ENCODE assay signal across 19 mouse cellular contexts in genomic region chr11:106154091-106154490, GRCm38 (mm10). TPM values are rescaled to one million over a fixed set of nuclear protein-coding genes. Genes with fewer than 3 reads are reported as not detected.
DNase-seq lines count a peak whose midpoint lies in the region; ATAC-seq and TF ChIP-seq lines count a peak whose summit lies in the region.
"Had no signal": no experiment of that assay in that cellular context is flagged by ENCODE, and none has a peak within 500 bp of the region (broad histone marks: within the 10 kb centered on the region; RNA-seq: fewer than 3 reads in every experiment).

No protein-coding gene starts in this region.

- dilution Hi-C loops in CH12.LX (cut with MboI; ENCODE audit: extremely low pct_ligation_motif_present, extremely low pct_unique_long_range_greater_than_20kb, low sequenced_read_pairs): no loop called here

- H3K9ac ChIP-seq in forebrain, postnatal 0 days: no peak overlapping the region
- H3K9ac ChIP-seq in forebrain, embryonic 13.5 days: no peak overlapping the region
- H3K9ac ChIP-seq in liver, embryonic 15.5 days: no peak overlapping the region
- H3K9ac ChIP-seq in CH12.LX (ENCODE audit: insufficient read depth, low read depth): no peak overlapping the region
- H3K9ac ChIP-seq in embryonic facial prominence, embryonic 13.5 days: no peak overlapping the region
- no peak overlapping the region for H3K9ac ChIP-seq in kidney, embryonic 14.5 days (ENCODE audit: low read depth, low read length)
- H3K9ac ChIP-seq: kidney, embryonic 15.5 days; stomach, embryonic 15.5 days had no signal

- 72% methylated on average over 5 of the region's 5 CpGs for WGBS in forebrain, postnatal 0 days
- 80% methylated on average over 5 of the region's 5 CpGs for WGBS in forebrain, embryonic 13.5 days
- WGBS in liver, embryonic 15.5 days (ENCODE audit: insufficient replicate concordance): 56% methylated on average over 5 of the region's 5 CpGs
- WGBS in embryonic facial prominence, embryonic 13.5 days: 86% methylated on average over 5 of the region's 5 CpGs
- 84% methylated on average over 5 of the region's 5 CpGs for WGBS in kidney, embryonic 14.5 days

- in situ Hi-C loops in CH12.LX (cut with MboI; ENCODE audit: low pct_ligation_motif_present, low pct_unique_long_range_greater_than_20kb, low sequenced_read_pairs): no loop called here

- no peak overlapping the region for H3K27ac ChIP-seq in forebrain, postnatal 0 days (ENCODE audit: low read depth, low read length)
- H3K27ac ChIP-seq in forebrain, embryonic 13.5 days: no peak overlapping the region
- 0 out of 2 replicates have a peak overlapping the region, but pooled peaks have one; percentile 26 for H3K27ac ChIP-seq in liver, embryonic 15.5 days (replicated peaks)
- peak overlapping the region; percentile 29; the same call in 1 of the 2 replicates for H3K27ac ChIP-seq in CH12.LX (ENCODE audit: insufficient read depth, low read depth)
- H3K27ac ChIP-seq in embryonic facial prominence, embryonic 13.5 days: 0 out of 2 replicates have a peak overlapping the region, but pooled peaks have one; percentile 4
- H3K27ac ChIP-seq in kidney, embryonic 14.5 days (ENCODE audit: low read depth, low read length): no peak overlapping the region
- H3K27ac ChIP-seq: heart, embryonic 10.5 days; kidney, embryonic 15.5 days; stomach, embryonic 15.5 days had no signal

- H3K27me3 ChIP-seq in forebrain, postnatal 0 days (ENCODE audit: insufficient read depth, low read length): no peaks in the 10 kb centered on the region
- H3K27me3 ChIP-seq in forebrain, embryonic 13.5 days: no peaks in the 10 kb centered on the region
- peaks cover 12% of the 10 kb centered on the region for H3K27me3 ChIP-seq in liver, embryonic 15.5 days
- no peaks in the 10 kb centered on the region for H3K27me3 ChIP-seq in CH12.LX (replicated peaks)
- no peaks in the 10 kb centered on the region for H3K27me3 ChIP-seq in embryonic facial prominence, embryonic 13.5 days
- no peaks in the 10 kb centered on the region for H3K27me3 ChIP-seq in kidney, embryonic 14.5 days (ENCODE audit: control insufficient read depth, insufficient read depth, low read length)
- H3K27me3 ChIP-seq: kidney, embryonic 15.5 days; stomach, embryonic 15.5 days had no signal

- no peak overlapping the region for H3K4me2 ChIP-seq in forebrain, postnatal 0 days (ENCODE audit: low read depth)
- no peak overlapping the region for H3K4me2 ChIP-seq in forebrain, embryonic 13.5 days
- no peak overlapping the region for H3K4me2 ChIP-seq in liver, embryonic 15.5 days
- H3K4me2 ChIP-seq in CH12.LX (ENCODE audit: insufficient read depth, low read depth, poor library complexity, severe bottlenecking): no peak overlapping the region
- H3K4me2 ChIP-seq in embryonic facial prominence, embryonic 13.5 days: no peak overlapping the region
- H3K4me2 ChIP-seq in kidney, embryonic 14.5 days (replicated peaks; ENCODE audit: low read depth, low read length): no peak overlapping the region
- H3K4me2 ChIP-seq: kidney, embryonic 15.5 days; stomach, embryonic 15.5 days had no signal

- peaks cover 27% of the 10 kb centered on the region for H3K79me2 ChIP-seq in CH12.LX (replicated peaks; ENCODE audit: control insufficient read depth, extremely low read depth, insufficient read depth, poor library complexity, severe bottlenecking)

- no peak for TF ChIP-seq RAD21 in CH12.LX (IDR thresholded peaks at IDR 0.05; ENCODE audit: low read depth, low read length)

- no peaks in the 10 kb centered on the region for H3K4me1 ChIP-seq in forebrain, postnatal 0 days (ENCODE audit: insufficient read depth)
- peaks cover 23% of the 10 kb centered on the region for H3K4me1 ChIP-seq in forebrain, embryonic 13.5 days
- H3K4me1 ChIP-seq in liver, embryonic 15.5 days (replicated peaks): peaks cover 42% of the 10 kb centered on the region
- peaks cover 23 to 48% of the 10 kb centered on the region in 2 experiments for H3K4me1 ChIP-seq in CH12.LX (ENCODE audit: control insufficient read depth in 1 of 2, insufficient read depth in 2 of 2)
- H3K4me1 ChIP-seq in embryonic facial prominence, embryonic 13.5 days: peaks cover 33% of the 10 kb centered on the region
- H3K4me1 ChIP-seq in kidney, embryonic 14.5 days (ENCODE audit: control insufficient read depth, insufficient read depth, low read length): peaks cover 11% of the 10 kb centered on the region

- H3K9me3 ChIP-seq in forebrain, postnatal 0 days (ENCODE audit: low read length): no peaks in the 10 kb centered on the region
- no peaks in the 10 kb centered on the region for H3K9me3 ChIP-seq in forebrain, embryonic 13.5 days (replicated peaks)
- H3K9me3 ChIP-seq in liver, embryonic 15.5 days (replicated peaks): no peaks in the 10 kb centered on the region
- no peaks in the 10 kb centered on the region for H3K9me3 ChIP-seq in CH12.LX (replicated peaks; ENCODE audit: low read length)
- no peaks in the 10 kb centered on the region for H3K9me3 ChIP-seq in embryonic facial prominence, embryonic 13.5 days
- no peaks in the 10 kb centered on the region for H3K9me3 ChIP-seq in kidney, embryonic 14.5 days (ENCODE audit: control insufficient read depth, low read length)
- H3K9me3 ChIP-seq: heart, embryonic 10.5 days; kidney, embryonic 15.5 days; stomach, embryonic 15.5 days had no signal

- peaks cover 83% of the 10 kb centered on the region for H3K36me3 ChIP-seq in forebrain, postnatal 0 days (ENCODE audit: insufficient read depth)
- H3K36me3 ChIP-seq in forebrain, embryonic 13.5 days (ENCODE audit: poor library complexity, severe bottlenecking): peaks cover 96% of the 10 kb centered on the region
- H3K36me3 ChIP-seq in liver, embryonic 15.5 days (replicated peaks): peaks cover 58% of the 10 kb centered on the region
- peaks cover 86 to 98% of the 10 kb centered on the region in 2 experiments for H3K36me3 ChIP-seq in CH12.LX (replicated peaks in 1 of 2; ENCODE audit: control insufficient read depth in 1 of 2, insufficient read depth in 1 of 2, low read length in 1 of 2)
- H3K36me3 ChIP-seq in embryonic facial prominence, embryonic 13.5 days: peaks cover 93% of the 10 kb centered on the region
- peaks cover 91% of the 10 kb centered on the region for H3K36me3 ChIP-seq in kidney, embryonic 14.5 days (ENCODE audit: control insufficient read depth, insufficient read depth, low read length)

- no peak for TF ChIP-seq EP300 in CH12.LX (IDR thresholded peaks at IDR 0.05; ENCODE audit: low read length)

- TF ChIP-seq CTCF in forebrain, postnatal 0 days (IDR thresholded peaks at IDR 0.05; ENCODE audit: low read depth): no peak
- no peak for TF ChIP-seq CTCF in CH12.LX (conservative IDR thresholded peaks at IDR 0.05 in 1 of 2, IDR thresholded peaks at IDR 0.05 in 1 of 2; ENCODE audit: low read depth in 2 of 2, low read length in 2 of 2)

- DNase-seq in forebrain, postnatal 0 days: no peak
- DNase-seq in liver: no peak
- DNase-seq in CH12.LX (ENCODE audit: extremely low read depth): no peak
- DNase-seq in lung, adult 18-20 months: no peak
- DNase-seq: adrenal gland, adult 2 months; gastrocnemius, postnatal 14 days; heart, postnatal 14 days; lung, postnatal 14 days had no signal

- ATAC-seq in forebrain, postnatal 0 days: 0 out of 2 replicates have a peak, but pooled peaks have one; percentile 19
- no peak for ATAC-seq in forebrain, embryonic 13.5 days
- ATAC-seq in liver, embryonic 15.5 days (ENCODE audit: insufficient read depth): no peak
- ATAC-seq in embryonic facial prominence, embryonic 13.5 days (ENCODE audit: insufficient number of reproducible peaks, insufficient read depth, low FRiP score, low TSS enrichment, low read depth): no peak
- no peak for ATAC-seq in kidney, embryonic 14.5 days (ENCODE audit: low FRiP score, low TSS enrichment)

- TF ChIP-seq POLR2A in CH12.LX (IDR thresholded peaks at IDR 0.05; ENCODE audit: low read depth, low read length): no peak

- no peak overlapping the region for H3K4me3 ChIP-seq in forebrain, postnatal 0 days (ENCODE audit: low read depth, low read length)
- H3K4me3 ChIP-seq in forebrain, embryonic 13.5 days: no peak overlapping the region
- H3K4me3 ChIP-seq in liver, embryonic 15.5 days (replicated peaks): no peak overlapping the region
- no peak overlapping the region for H3K4me3 ChIP-seq in CH12.LX (replicated peaks in 1 of 3; ENCODE audit: low read depth in 2 of 3, low read length in 2 of 3, poor library complexity in 1 of 3)
- no peak overlapping the region for H3K4me3 ChIP-seq in embryonic facial prominence, embryonic 13.5 days
- H3K4me3 ChIP-seq in kidney, embryonic 14.5 days (ENCODE audit: low read length): no peak overlapping the region
- H3K4me3 ChIP-seq: heart, embryonic 10.5 days; kidney, embryonic 15.5 days; stomach, embryonic 15.5 days had no signal

RNA-seq across cellular contexts. Expression of gene Gm10840, which starts 6.6 kb away (rescaled TPM):
- not detected in 2 replicates for total RNA-seq in forebrain, postnatal 0 days (2014; rRNA removed)
- 0.67 and 0.82 TPM in 2 replicates for polyA plus RNA-seq in forebrain, postnatal 0 days (2015; fragmentation: Nextera tagmentation; extraction: Ambion mirVana)
- polyA plus RNA-seq in forebrain, embryonic 13.5 days (2015; fragmentation: Nextera tagmentation; extraction: Ambion mirVana): not detected in 2 replicates
- polyA plus RNA-seq in liver, embryonic 15.5 days (2015; fragmentation: Nextera tagmentation; extraction: Ambion mirVana): not detected in 2 replicates
- not detected in 2 replicates for total RNA-seq in CH12.LX (2012; rRNA removed)
- not detected in 2 replicates for total RNA-seq in CH12.LX (2014; rRNA removed)
- not detected in 2 replicates for polyA plus RNA-seq in CH12.LX (2012; ENCODE audit: insufficient read length, low read depth)
- polyA plus RNA-seq in embryonic facial prominence, embryonic 13.5 days (2015; fragmentation: Nextera tagmentation; extraction: Ambion mirVana): not detected in 2 replicates
- polyA plus RNA-seq in kidney, embryonic 14.5 days (2014; fragmentation: Nextera tagmentation; extraction: Ambion mirVana): not detected in 2 replicates
- total RNA-seq: adrenal gland, adult 2 months; gastrocnemius, postnatal 14 days; heart, postnatal 14 days; liver, adult 2 months; MEL had no signal
- polyA plus RNA-seq: adrenal gland, adult 2 months; heart, embryonic 10.5 days; intestine, embryonic 14.5 days; kidney, embryonic 15.5 days; liver, adult 2 months; small intestine, adult 2 months; stomach, embryonic 15.5 days had no signal

RNA-seq across cellular contexts. Expression of gene Limd2, which starts 6.6 kb away (rescaled TPM):
- 83.9 and 85.0 TPM in 2 replicates for total RNA-seq in forebrain, postnatal 0 days (2014; rRNA removed)
- polyA plus RNA-seq in forebrain, postnatal 0 days (2015; fragmentation: Nextera tagmentation; extraction: Ambion mirVana): 171 and 189 TPM in 2 replicates
- polyA plus RNA-seq in forebrain, embryonic 13.5 days (2015; fragmentation: Nextera tagmentation; extraction: Ambion mirVana): 253 and 279 TPM in 2 replicates
- polyA plus RNA-seq in liver, embryonic 15.5 days (2015; fragmentation: Nextera tagmentation; extraction: Ambion mirVana): 82.2 and 82.7 TPM in 2 replicates
- total RNA-seq in CH12.LX (2012; rRNA removed): 249 and 275 TPM in 2 replicates
- total RNA-seq in CH12.LX (2014; rRNA removed): 344 and 367 TPM in 2 replicates
- polyA plus RNA-seq in CH12.LX (2012; ENCODE audit: insufficient read length, low read depth): 520 and 563 TPM in 2 replicates
- 367 and 452 TPM in 2 replicates for polyA plus RNA-seq in embryonic facial prominence, embryonic 13.5 days (2015; fragmentation: Nextera tagmentation; extraction: Ambion mirVana)
- polyA plus RNA-seq in kidney, embryonic 14.5 days (2014; fragmentation: Nextera tagmentation; extraction: Ambion mirVana): 216 and 266 TPM in 2 replicates

RNA-seq across cellular contexts. Expression of gene Strada, which starts 47.9 kb away (rescaled TPM):
- 23.4 and 34.8 TPM in 2 replicates for total RNA-seq in forebrain, postnatal 0 days (2014; rRNA removed)
- polyA plus RNA-seq in forebrain, postnatal 0 days (2015; fragmentation: Nextera tagmentation; extraction: Ambion mirVana): 20.0 and 23.7 TPM in 2 replicates
- polyA plus RNA-seq in forebrain, embryonic 13.5 days (2015; fragmentation: Nextera tagmentation; extraction: Ambion mirVana): 33.4 and 33.5 TPM in 2 replicates
- 7.8 and 7.9 TPM in 2 replicates for polyA plus RNA-seq in liver, embryonic 15.5 days (2015; fragmentation: Nextera tagmentation; extraction: Ambion mirVana)
- total RNA-seq in CH12.LX (2012; rRNA removed): 36.8 and 39.4 TPM in 2 replicates
- 40.1 and 41.7 TPM in 2 replicates for total RNA-seq in CH12.LX (2014; rRNA removed)
- polyA plus RNA-seq in CH12.LX (2012; ENCODE audit: insufficient read length, low read depth): 48.7 and 51.7 TPM in 2 replicates
- 34.8 and 35.8 TPM in 2 replicates for polyA plus RNA-seq in embryonic facial prominence, embryonic 13.5 days (2015; fragmentation: Nextera tagmentation; extraction: Ambion mirVana)
- polyA plus RNA-seq in kidney, embryonic 14.5 days (2014; fragmentation: Nextera tagmentation; extraction: Ambion mirVana): 29.1 and 33.5 TPM in 2 replicates

Comparison
In these comparisons a context has a peak if more than half of its experiments do, and no peak if none do; other contexts are left out.
1. H3K27ac ChIP-seq: peak in liver, embryonic 15.5 days (single experiment), CH12.LX (single experiment) and embryonic facial prominence, embryonic 13.5 days (single experiment); none in forebrain, postnatal 0 days (single experiment), forebrain, embryonic 13.5 days (single experiment) and kidney, embryonic 14.5 days (single experiment).